ENCODE assay signal across 8 mouse cellular contexts in genomic region chr10:4431746-4432122, GRCm38 (mm10). TPM values are rescaled to one million over a fixed set of nuclear protein-coding genes. Genes with fewer than 3 reads are reported as not detected.
DNase-seq lines count a peak whose midpoint lies in the region; ATAC-seq and TF ChIP-seq lines count a peak whose summit lies in the region.

No protein-coding gene starts in this region.

- H3K27me3 ChIP-seq in kidney, postnatal 0 days (ENCODE audit: insufficient read depth, low read length): no peaks in the 10 kb centered on the region
- H3K27me3 ChIP-seq in hindbrain, embryonic 13.5 days: no peaks in the 10 kb centered on the region
- H3K27me3 ChIP-seq in midbrain, embryonic 15.5 days (replicated peaks): no peaks in the 10 kb centered on the region

- TF ChIP-seq POLR2A in bone marrow macrophage, adult 2 months (IDR thresholded peaks at IDR 0.05; ENCODE audit: borderline replicate concordance, low read depth, low read length): no peak

- peak overlapping the region; percentile 57 for H3K4me2 ChIP-seq in kidney, postnatal 0 days (ENCODE audit: low read length)
- H3K4me2 ChIP-seq in hindbrain, embryonic 13.5 days: peak overlapping the region; percentile 76
- peak overlapping the region; percentile 55 for H3K4me2 ChIP-seq in midbrain, embryonic 15.5 days

- H3K9me3 ChIP-seq in kidney, postnatal 0 days (replicated peaks; ENCODE audit: low read length): no peaks in the 10 kb centered on the region
- no peaks in the 10 kb centered on the region for H3K9me3 ChIP-seq in hindbrain, embryonic 13.5 days
- no peaks in the 10 kb centered on the region for H3K9me3 ChIP-seq in midbrain, embryonic 15.5 days

- peaks cover 3% of the 10 kb centered on the region; the same call in 1 of the 2 replicates for H3K36me3 ChIP-seq in kidney, postnatal 0 days (ENCODE audit: insufficient read depth, low read length)
- H3K36me3 ChIP-seq in hindbrain, embryonic 13.5 days: peaks cover 10% of the 10 kb centered on the region
- 0 out of 2 replicates have a peak, but pooled peaks cover 3% of the 10 kb centered on the region for H3K36me3 ChIP-seq in midbrain, embryonic 15.5 days (replicated peaks)

- peak overlapping the region; percentile 51 for H3K9ac ChIP-seq in kidney, postnatal 0 days (ENCODE audit: low read depth, low read length)
- H3K9ac ChIP-seq in hindbrain, embryonic 13.5 days: peak overlapping the region; percentile 84
- peak overlapping the region; percentile 60 for H3K9ac ChIP-seq in midbrain, embryonic 15.5 days

- H3K27ac ChIP-seq in kidney, postnatal 0 days: peak overlapping the region; percentile 60
- H3K27ac ChIP-seq in bone marrow macrophage, adult 2 months (ENCODE audit: insufficient read depth, low read depth, low read length): peak overlapping the region; percentile 99
- H3K27ac ChIP-seq in hindbrain, embryonic 13.5 days: peak overlapping the region; percentile 80
- H3K27ac ChIP-seq in midbrain, embryonic 15.5 days: peak overlapping the region; percentile 78

- H3K4me1 ChIP-seq in kidney, postnatal 0 days (replicated peaks; ENCODE audit: insufficient read depth, low read length): 0 out of 2 replicates have a peak, but pooled peaks cover 7% of the 10 kb centered on the region
- peaks cover 18% of the 10 kb centered on the region for H3K4me1 ChIP-seq in bone marrow macrophage, adult 2 months (ENCODE audit: control insufficient read depth, insufficient read depth, low read length)
- H3K4me1 ChIP-seq in hindbrain, embryonic 13.5 days (replicated peaks): peaks cover 23% of the 10 kb centered on the region
- peaks cover 16% of the 10 kb centered on the region for H3K4me1 ChIP-seq in midbrain, embryonic 15.5 days

- TF ChIP-seq CTCF in kidney, postnatal 0 days (IDR thresholded peaks at IDR 0.05; ENCODE audit: low read depth): no peak
- no peak for TF ChIP-seq CTCF in bone marrow macrophage, adult 2 months (IDR thresholded peaks at IDR 0.05; ENCODE audit: low read depth, low read length)

- H3K4me3 ChIP-seq in kidney, postnatal 0 days (replicated peaks; ENCODE audit: low read depth, low read length): peak overlapping the region; percentile 71
- H3K4me3 ChIP-seq in bone marrow macrophage, adult 2 months (ENCODE audit: insufficient read depth, low read length): peak overlapping the region; percentile 97
- H3K4me3 ChIP-seq in hindbrain, embryonic 13.5 days: peak overlapping the region; percentile 67
- peak overlapping the region; percentile 60 for H3K4me3 ChIP-seq in midbrain, embryonic 15.5 days

- WGBS in kidney, postnatal 0 days: 13% methylated on average over 5 of the region's 5 CpGs
- 16% methylated on average over 5 of the region's 5 CpGs for WGBS in hindbrain, embryonic 13.5 days
- WGBS in midbrain, embryonic 15.5 days: 13% methylated on average over 5 of the region's 5 CpGs

- no peak; the same call in 1 of the 2 replicates for ATAC-seq in kidney, postnatal 0 days (replicated peaks; ENCODE audit: low FRiP score, low read depth)
- ATAC-seq in hindbrain, embryonic 13.5 days (ENCODE audit: low FRiP score): peak; percentile 50
- ATAC-seq in midbrain, embryonic 15.5 days (replicated peaks): peak; percentile 64

- peak; percentile 14 for DNase-seq in kidney, postnatal 0 days (ENCODE audit: low spot score)
- no peak for DNase-seq in kidney, postnatal 4 days
- DNase-seq in adrenal gland, adult (ENCODE audit: inconsistent age in 2 of 2, low spot score in 1 of 2): no peak
- no peak for DNase-seq in thymus, postnatal 14 days
- DNase-seq in frontal cortex, postnatal 25 days (ENCODE audit: low spot score in 2 of 2): no peak

RNA-seq across cellular contexts. Expression of gene Rmnd1, which starts 0.5 kb away (rescaled TPM):
- polyA plus RNA-seq in kidney, postnatal 0 days (2015; fragmentation: Nextera tagmentation; extraction: Ambion mirVana): 45.4 and 47.1 TPM in 2 replicates
- polyA plus RNA-seq in bone marrow macrophage, adult 2 months (2012; ENCODE audit: insufficient read depth, insufficient read length, missing spikeins): 52.0 and 53.4 TPM in 2 replicates
- 47.9 and 50.5 TPM in 2 replicates for polyA plus RNA-seq in hindbrain, embryonic 13.5 days (2015; fragmentation: Nextera tagmentation; extraction: Ambion mirVana)
- polyA plus RNA-seq in midbrain, embryonic 15.5 days (2015; fragmentation: Nextera tagmentation; extraction: Ambion mirVana): 51.4 and 51.6 TPM in 2 replicates

RNA-seq across cellular contexts. Expression of gene Armt1, which starts 0.5 kb away (rescaled TPM):
- 17.1 and 19.2 TPM in 2 replicates for polyA plus RNA-seq in kidney, postnatal 0 days (2015; fragmentation: Nextera tagmentation; extraction: Ambion mirVana)
- polyA plus RNA-seq in bone marrow macrophage, adult 2 months (2012; ENCODE audit: insufficient read depth, insufficient read length, missing spikeins): 15.7 and 16.8 TPM in 2 replicates
- 14.7 and 15.3 TPM in 2 replicates for polyA plus RNA-seq in hindbrain, embryonic 13.5 days (2015; fragmentation: Nextera tagmentation; extraction: Ambion mirVana)
- polyA plus RNA-seq in midbrain, embryonic 15.5 days (2015; fragmentation: Nextera tagmentation; extraction: Ambion mirVana): 11.4 and 11.8 TPM in 2 replicates

RNA-seq across cellular contexts. Expression of gene Zbtb2, which starts 43.8 kb away (rescaled TPM):
- polyA plus RNA-seq in kidney, postnatal 0 days (2015; fragmentation: Nextera tagmentation; extraction: Ambion mirVana): 13.0 and 13.7 TPM in 2 replicates
- polyA plus RNA-seq in bone marrow macrophage, adult 2 months (2012; ENCODE audit: insufficient read depth, insufficient read length, missing spikeins): 8.7 and 10.3 TPM in 2 replicates
- polyA plus RNA-seq in hindbrain, embryonic 13.5 days (2015; fragmentation: Nextera tagmentation; extraction: Ambion mirVana): 15.7 and 16.0 TPM in 2 replicates
- 16.5 and 16.6 TPM in 2 replicates for polyA plus RNA-seq in midbrain, embryonic 15.5 days (2015; fragmentation: Nextera tagmentation; extraction: Ambion mirVana)

RNA-seq across cellular contexts. Expression of gene Ccdc170, which starts 50.6 kb away (rescaled TPM):
- 1.0 and 1.3 TPM in 2 replicates for polyA plus RNA-seq in kidney, postnatal 0 days (2015; fragmentation: Nextera tagmentation; extraction: Ambion mirVana)
- not detected in 2 replicates for polyA plus RNA-seq in bone marrow macrophage, adult 2 months (2012; ENCODE audit: insufficient read depth, insufficient read length, missing spikeins)
- polyA plus RNA-seq in hindbrain, embryonic 13.5 days (2015; fragmentation: Nextera tagmentation; extraction: Ambion mirVana): 0.23 and 0.55 TPM in 2 replicates
- 0.27 and 0.34 TPM in 2 replicates for polyA plus RNA-seq in midbrain, embryonic 15.5 days (2015; fragmentation: Nextera tagmentation; extraction: Ambion mirVana)
